Mouse (Mus musculus) neural tube, embryonic 11.5 days (tissue): ENCODE data around the gene Cdkn2aip. TPM values are rescaled to one million over a fixed set of nuclear protein-coding genes. Genes with fewer than 3 reads are reported as not detected.

Experiments
- polyA plus RNA-seq: library from polyadenylated mRNA; unstranded; fragments of >200 nt; fragmentation: Nextera tagmentation; extraction: Ambion mirVana; gene quantifications from 2 replicates; pipeline ENCODE4 v1.2.1, GENCODE M21; 2014

The Cdkn2aip gene
- polyA plus RNA-seq, 1 experiment from 2014 or later: 42.6 TPM

Other genes with a start within 250 kb of the Cdkn2aip start
- gene Trappc11, start 180.5 kb downstream of the Cdkn2aip start, polyA plus RNA-seq: 44.3 and 49.9 TPM in 2 replicates
- 45.0 and 46.2 TPM in 2 replicates for gene Rwdd4a, start 180.3 kb downstream of the Cdkn2aip start, polyA plus RNA-seq
- 11.4 and 11.6 TPM in 2 replicates for gene Ing2, start 38.4 kb downstream of the Cdkn2aip start, polyA plus RNA-seq
- gene Cldn24, start 108.2 kb upstream of the Cdkn2aip start, polyA plus RNA-seq: not detected in 2 replicates
- not detected in 2 replicates for gene Cldn22, start 110.5 kb upstream of the Cdkn2aip start, polyA plus RNA-seq